Mouse (Mus musculus) olfactory bulb, adult 2 months (tissue): ENCODE measurements around the gene Slc2a6.

Source experiments
- CTCF ChIP-seq: fragments of 200-500 bp; IDR thresholded peaks from 2 replicates; pipeline ENCODE4 v1.5.1; 2012; ENCODE audit warnings: low read depth, mild to moderate bottlenecking, low read length, moderate library complexity; ENCODE audit not compliant: insufficient read depth
- POLR2A ChIP-seq: fragments of 200-500 bp; IDR thresholded peaks from 2 replicates; pipeline ENCODE4 v1.6.1; 2012; ENCODE audit warnings: mild to moderate bottlenecking, low read depth, low read length, moderate library complexity; ENCODE audit not compliant: insufficient read depth

DNA sequence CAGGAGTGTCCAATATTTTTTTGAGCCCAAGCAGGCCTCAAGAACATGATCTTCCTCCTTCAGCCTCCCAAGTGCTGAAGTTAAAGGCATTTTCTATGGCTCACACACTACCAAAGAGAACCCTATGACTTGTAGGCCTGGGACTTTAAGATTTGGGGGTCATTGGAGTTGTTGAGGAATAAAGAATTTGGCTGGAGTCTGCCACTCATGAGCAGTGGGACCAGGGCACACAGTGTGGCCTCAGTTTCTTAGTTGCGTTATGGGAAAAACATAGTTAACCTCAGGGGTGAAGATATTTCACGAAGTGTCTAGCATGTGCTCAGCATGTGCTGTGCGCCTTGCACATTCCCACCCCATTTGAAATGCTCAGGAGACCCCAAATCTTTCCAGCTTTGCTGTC is 1.5 kb downstream of the Slc2a6 start:
- TF ChIP-seq CTCF (no peak), POLR2A (no peak)
